Comparison of ENCODE assay signal across 29 mouse cellular contexts in the genomic region with DNA sequence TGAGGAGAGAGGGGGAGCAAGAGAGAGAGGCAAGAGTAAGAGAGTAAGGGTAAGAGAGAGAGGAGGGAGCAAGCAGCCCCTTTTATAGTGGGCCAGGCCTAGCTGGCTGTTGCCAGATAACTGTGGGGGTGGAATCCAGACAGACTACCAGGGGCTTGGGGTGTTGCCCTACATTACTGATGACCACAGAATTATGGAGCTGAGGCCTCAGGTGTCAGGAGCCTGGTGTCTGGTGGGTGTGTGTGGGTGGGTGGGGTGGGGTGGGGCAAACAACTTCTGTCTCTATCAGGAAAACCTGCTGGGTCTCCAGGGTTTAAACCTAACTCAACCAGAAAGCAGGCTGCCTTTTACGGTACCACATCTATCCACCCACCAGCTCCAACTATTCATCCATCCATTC. TPM values are rescaled to one million over a fixed set of nuclear protein-coding genes. Genes with fewer than 3 reads are reported as not detected.
"Had no signal": no experiment of that assay in that cellular context is flagged by ENCODE, and none has a peak within 500 bp of the region (broad histone marks: within the 10 kb centered on the region; RNA-seq: fewer than 3 reads in every experiment).

No protein-coding gene starts in this region.

- H3K27me3 ChIP-seq: hindbrain, embryonic 15.5 days had no signal

- H3K4me2 ChIP-seq: heart, embryonic 11.5 days; heart, embryonic 13.5 days; heart, embryonic 15.5 days; hindbrain, embryonic 13.5 days; hindbrain, embryonic 15.5 days; kidney, embryonic 15.5 days; limb, embryonic 13.5 days; limb, embryonic 15.5 days; liver, embryonic 15.5 days had no signal

- DNase-seq: gastrocnemius, postnatal 14 days; gastrocnemius, postnatal 36 days; heart, adult 11 months; heart, adult 2 months; heart, postnatal 14 days; heart, postnatal 36 days; kidney, adult 11 months; kidney, adult 2 months; kidney, adult 9 months; kidney, postnatal 14 days; kidney, postnatal 36 days; layer of hippocampus, adult 9-11 months; layer of hippocampus, postnatal 36 days; left cerebral cortex, postnatal 4 days had no signal

- ATAC-seq: hindbrain, postnatal 0 days; intestine, embryonic 16.5 days had no signal

- H3K9ac ChIP-seq: heart, embryonic 13.5 days; heart, embryonic 15.5 days; hindbrain, embryonic 13.5 days; hindbrain, embryonic 15.5 days; kidney, embryonic 15.5 days; limb, embryonic 13.5 days; limb, embryonic 15.5 days; liver, embryonic 15.5 days had no signal

- H3K4me3 ChIP-seq: heart, adult 2 months; heart, embryonic 13.5 days; heart, embryonic 15.5 days; hindbrain, embryonic 13.5 days; hindbrain, embryonic 15.5 days; kidney, embryonic 15.5 days; limb, embryonic 13.5 days; limb, embryonic 15.5 days; liver, embryonic 15.5 days had no signal

- H3K27ac ChIP-seq: heart, adult 2 months; heart, embryonic 13.5 days; heart, embryonic 15.5 days; hindbrain, embryonic 13.5 days; hindbrain, embryonic 15.5 days; hindbrain, postnatal 0 days; kidney, embryonic 15.5 days; kidney, postnatal 0 days; limb, embryonic 13.5 days; limb, embryonic 15.5 days; liver, embryonic 15.5 days had no signal

- H3K9me3 ChIP-seq: heart, embryonic 13.5 days; heart, embryonic 15.5 days; hindbrain, embryonic 13.5 days; hindbrain, embryonic 15.5 days; kidney, embryonic 15.5 days; limb, embryonic 13.5 days; limb, embryonic 15.5 days; liver, embryonic 15.5 days had no signal

- H3K4me1 ChIP-seq: heart, embryonic 13.5 days; heart, embryonic 15.5 days; hindbrain, embryonic 13.5 days; hindbrain, embryonic 15.5 days; kidney, embryonic 15.5 days; limb, embryonic 13.5 days; limb, embryonic 15.5 days; liver, embryonic 15.5 days had no signal

- H3K36me3 ChIP-seq: heart, embryonic 13.5 days; heart, embryonic 15.5 days; hindbrain, embryonic 13.5 days; hindbrain, embryonic 15.5 days; kidney, embryonic 15.5 days; limb, embryonic 13.5 days; limb, embryonic 15.5 days; liver, embryonic 15.5 days had no signal

RNA-seq across cellular contexts. Expression of gene Cyp4f39, which starts 24.7 kb away (rescaled TPM):
- polyA plus RNA-seq: heart, embryonic 11.5 days; hindbrain, embryonic 11.5 days; limb, embryonic 11.5 days had no signal

RNA-seq across cellular contexts. Expression of gene Pglyrp2, which starts 53.2 kb away (rescaled TPM):
- polyA plus RNA-seq: heart, postnatal 0 days; hindbrain, embryonic 11.5 days; hindbrain, embryonic 15.5 days; hindbrain, postnatal 0 days; kidney, embryonic 15.5 days; kidney, postnatal 0 days; limb, embryonic 11.5 days had no signal
